Mouse (Mus musculus): Measurements from ENCODE around the gene Igf1r.
A peak's percentile ranks its signal among the peaks of the same experiment; 100 is the strongest.

The Igf1r gene

DNA sequence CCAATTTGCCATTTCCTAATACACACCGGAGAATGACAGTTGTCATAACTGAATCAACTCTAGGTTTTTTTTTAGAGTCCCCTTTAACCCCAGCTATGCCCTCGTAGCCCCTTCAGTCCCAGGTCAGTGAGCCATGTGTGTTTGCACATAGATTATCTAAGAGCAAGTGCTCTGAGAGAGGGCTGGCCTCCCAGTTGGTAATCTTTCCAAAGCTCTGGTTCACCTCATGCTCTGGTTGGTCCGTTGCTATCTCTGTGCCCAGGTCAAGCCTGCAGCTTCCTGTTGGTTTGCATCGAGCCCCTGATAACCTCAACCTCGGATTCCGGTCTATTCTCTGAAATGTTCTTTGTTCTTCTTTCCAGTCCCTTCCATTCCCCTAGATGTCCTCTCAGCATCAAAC lies 236.6 kb downstream of the Igf1r start:
- no peak for DNase-seq

DNA sequence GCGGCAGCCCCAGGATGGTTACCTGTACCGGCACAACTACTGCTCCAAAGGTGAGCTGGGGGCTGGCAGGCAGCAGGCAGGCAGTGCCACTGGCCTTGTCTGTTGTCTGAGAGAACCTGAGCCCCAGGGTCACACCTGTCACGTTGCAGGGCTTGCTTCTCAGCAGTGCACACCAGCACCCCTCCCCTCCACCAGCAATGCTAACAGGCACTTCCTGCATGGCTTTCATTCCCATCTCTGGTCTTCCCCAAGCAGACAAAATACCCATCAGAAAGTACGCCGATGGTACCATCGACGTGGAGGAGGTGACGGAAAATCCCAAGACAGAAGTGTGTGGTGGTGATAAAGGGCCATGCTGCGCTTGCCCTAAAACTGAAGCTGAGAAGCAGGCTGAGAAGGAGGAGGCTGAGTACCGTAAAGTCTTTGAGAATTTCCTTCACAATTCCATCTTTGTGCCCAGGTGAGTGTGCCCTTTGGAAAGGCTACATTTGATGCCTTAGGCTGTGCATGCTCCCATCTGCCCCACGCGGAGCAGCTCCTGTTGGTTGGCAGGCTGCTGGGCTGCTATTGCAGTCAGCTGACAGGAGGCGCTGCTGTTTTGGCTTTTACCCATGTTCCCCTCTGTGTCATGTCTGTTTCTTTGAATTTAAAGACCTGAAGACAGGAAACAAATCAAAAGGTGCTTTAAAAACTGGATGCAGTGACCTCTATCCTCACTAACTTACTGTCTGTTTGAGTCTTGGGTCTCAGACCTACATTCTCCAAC lies 237.2 kb downstream of the Igf1r start:
- no peak for DNase-seq

DNA sequence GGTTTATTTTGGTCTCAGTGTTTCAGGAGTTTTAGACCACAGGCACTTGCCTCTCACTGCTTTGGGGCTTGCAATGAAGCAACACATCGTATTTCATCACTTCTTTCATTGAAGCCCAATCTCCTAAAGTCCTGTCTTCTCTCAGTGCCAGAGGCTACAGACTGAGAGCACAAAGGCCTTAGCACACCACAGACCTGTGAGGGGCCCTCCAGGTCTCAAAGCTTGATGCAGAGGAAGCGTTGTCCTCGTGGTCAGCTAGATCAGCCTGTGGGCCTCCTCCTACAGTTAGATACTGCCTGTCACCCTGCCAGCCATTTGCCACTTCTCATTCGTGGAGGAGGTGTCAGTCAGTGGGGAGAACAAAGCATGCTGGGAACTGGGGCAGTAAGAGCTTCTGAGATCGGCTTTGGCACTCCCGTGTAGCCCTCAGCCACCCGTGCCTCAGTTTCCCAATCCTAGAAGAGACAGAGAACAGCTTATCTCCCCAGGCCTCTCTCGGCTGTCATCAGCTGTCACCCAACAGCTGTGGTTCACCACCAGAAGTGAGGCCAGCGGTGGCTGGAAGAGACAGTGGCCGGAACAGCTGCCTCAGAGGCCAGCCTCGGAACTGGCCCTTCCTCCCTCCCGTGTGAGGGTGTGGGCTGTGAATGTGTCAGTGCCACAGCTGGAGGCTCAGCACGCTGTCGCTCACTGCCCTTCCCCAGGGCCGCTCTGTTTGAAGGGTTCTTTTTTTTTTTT lies 241.5 kb downstream of the Igf1r start:
- DNase-seq: peak; percentile 33

DNA sequence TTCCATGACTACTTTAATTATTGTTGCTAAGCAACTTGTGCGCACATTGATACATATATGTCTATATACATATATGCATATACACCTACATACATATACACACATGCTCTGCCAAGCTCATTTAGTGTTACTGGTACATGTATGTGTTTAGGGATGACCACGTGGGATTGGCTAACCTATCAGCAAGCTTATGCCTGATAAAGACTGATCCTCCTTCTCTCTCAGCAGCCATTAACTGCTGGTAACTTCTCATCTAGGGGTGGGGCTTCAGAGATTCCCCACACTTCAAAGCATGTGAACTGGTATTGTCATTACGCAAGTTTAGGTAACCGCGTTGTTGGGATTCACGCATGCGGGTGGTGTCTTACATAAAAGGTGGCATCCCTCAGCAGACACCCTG lies 247.0 kb downstream of the Igf1r start:
- no peak for DNase-seq

DNA sequence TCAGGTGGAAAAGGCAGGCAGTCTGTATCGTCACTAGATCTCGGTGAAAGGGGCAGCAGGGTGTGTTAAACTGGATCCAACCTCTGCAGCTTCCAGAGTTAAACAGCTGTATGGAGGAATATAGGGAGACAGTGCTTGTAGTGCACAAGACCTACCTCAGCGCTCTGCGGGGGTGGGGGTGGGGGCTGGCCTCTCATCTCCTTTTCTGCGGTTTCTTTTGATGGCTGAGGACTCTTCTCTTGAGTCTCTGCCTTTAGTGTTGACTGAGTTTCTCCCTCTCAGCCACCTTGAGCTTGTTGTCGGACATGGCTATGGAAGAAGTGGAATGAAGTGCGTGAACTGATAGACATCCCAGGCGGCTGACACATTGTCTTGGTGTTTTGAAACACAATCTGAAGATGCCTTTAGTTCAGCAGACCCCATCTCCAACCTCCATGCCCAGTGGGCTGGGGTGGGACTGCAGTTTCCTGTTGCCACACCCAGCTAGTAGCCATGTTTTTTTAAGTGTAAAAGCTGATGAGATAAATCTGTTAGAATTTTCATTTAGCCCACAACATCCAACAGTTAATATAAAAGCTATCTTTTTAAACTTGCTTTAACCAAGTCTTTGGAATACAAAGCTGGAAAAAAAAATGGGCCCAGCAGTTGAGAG lies 253.3 kb downstream of the Igf1r start:
- no peak for DNase-seq

DNA sequence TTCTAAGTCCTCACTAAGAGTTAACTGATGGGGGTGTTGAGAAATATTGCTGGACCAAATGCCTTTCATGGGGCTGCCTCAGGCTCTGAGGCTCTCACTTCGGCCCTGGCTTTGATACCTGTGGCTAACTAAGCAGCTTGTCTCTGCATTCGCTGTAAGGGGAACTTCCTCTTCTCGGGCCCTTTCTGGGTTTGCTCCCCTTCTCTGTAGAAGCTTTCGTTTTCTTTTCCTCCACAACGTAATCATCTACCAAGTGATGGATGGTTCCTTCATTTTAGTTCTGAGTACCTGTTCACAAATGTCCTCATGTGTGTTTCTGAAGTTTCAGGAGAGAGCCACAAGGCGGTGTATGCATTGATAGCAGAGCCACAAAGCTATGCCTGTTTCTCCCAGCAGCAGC lies 256.4 kb downstream of the Igf1r start:
- DNase-seq: no peak

DNA sequence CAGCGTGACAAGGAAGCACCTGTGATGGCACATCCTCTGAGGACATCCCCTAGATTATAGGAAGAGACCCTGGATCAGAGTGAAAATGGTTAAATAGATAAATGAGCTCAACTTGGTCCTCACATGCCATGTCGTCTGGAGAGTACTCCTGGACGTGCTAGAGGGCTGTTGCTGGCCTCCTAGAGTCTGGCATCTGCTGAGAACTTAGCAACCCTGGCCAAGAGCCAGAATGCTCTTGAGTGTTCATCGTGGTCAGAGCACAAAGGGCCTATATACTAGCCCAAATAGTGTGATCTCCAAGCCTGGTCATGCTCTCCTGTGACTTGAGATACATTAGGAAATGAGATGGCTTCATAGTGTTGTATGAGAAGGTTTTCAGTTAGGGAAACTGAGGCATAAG lies 257.8 kb downstream of the Igf1r start:
- no peak for DNase-seq

DNA sequence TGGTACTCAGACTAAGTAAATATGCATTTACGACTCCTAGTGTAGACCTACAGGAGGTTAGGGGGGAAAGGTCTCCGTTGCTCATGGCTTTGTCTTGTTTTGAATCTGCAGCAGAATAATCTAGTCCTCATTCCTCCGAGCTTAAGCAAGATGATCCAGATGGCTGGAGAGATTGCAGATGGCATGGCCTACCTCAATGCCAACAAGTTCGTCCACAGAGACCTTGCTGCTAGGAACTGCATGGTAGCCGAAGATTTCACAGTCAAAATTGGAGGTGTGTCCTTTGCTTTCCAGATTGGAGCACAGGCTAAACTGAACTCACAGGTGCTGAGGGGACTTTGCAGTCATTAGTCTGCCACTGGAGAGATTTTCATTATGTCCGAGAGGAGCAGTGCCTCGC lies 259.3 kb downstream of the Igf1r start:
- no peak for DNase-seq

DNA sequence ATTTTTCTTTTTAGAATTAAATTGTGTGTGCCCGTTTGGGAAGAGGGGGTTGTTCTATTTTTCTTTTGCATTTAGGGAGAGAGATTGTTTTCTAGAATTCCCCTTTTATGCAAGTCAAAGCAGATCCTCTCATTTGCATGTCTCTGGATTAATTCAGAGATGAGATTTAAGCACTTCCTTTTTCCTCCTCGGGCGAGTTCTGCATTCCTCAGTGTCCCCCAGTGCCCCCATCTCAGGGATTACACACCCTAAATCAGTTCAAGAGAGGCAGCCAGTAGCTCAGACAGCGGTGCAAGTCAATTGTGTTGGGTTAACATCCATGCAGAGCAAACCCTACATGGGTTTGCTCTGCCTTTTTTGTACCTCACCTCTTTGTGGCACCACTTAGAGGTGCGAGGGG lies 261.2 kb downstream of the Igf1r start:
- DNase-seq: no peak

DNA sequence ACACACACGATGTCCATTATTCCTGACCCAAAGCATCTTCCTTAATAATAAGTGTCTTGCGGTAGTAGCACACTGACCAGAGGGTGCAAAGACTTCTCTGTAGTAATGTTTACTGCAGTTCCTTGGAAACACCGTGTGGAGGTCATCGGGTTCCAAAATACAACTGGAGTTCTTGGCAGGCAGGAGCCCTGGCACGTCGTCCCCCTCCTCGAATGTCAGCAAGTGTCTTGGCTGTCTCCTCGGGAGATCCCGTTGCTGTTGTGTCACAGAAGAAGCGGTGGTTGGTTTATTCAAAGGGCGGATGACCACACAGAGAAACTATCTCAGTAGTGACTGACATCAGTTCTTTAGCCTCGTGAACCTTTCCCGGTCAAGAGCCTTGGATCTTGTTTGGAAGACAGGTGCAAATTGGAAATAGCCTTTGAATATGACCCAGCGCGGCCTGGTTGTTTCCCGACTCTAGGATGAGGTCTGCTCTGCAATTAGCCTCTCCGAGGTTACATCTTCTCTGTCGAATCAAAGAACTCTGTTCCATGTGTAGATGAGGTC lies 263.0 kb downstream of the Igf1r start:
- DNase-seq: no peak

DNA sequence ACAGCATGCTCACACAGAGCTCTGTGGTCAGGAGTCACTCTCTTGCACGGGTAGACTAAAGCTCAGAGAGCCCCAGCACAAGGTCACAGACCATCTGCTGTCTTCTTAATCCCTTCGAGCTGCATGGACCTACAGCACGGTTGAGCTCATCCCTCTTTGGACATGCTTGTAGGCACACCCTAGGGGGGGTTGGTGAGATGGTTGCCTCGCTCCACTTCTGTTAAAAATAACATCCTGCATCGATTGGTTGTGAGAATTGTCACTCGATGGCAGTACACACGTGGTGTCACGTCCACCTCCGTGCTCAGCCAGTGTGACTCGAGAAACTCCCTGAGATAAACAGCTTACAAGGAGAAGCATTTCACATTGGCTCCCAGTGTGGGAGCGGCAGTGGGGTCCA lies 266.3 kb downstream of the Igf1r start:
- no peak for DNase-seq

DNA sequence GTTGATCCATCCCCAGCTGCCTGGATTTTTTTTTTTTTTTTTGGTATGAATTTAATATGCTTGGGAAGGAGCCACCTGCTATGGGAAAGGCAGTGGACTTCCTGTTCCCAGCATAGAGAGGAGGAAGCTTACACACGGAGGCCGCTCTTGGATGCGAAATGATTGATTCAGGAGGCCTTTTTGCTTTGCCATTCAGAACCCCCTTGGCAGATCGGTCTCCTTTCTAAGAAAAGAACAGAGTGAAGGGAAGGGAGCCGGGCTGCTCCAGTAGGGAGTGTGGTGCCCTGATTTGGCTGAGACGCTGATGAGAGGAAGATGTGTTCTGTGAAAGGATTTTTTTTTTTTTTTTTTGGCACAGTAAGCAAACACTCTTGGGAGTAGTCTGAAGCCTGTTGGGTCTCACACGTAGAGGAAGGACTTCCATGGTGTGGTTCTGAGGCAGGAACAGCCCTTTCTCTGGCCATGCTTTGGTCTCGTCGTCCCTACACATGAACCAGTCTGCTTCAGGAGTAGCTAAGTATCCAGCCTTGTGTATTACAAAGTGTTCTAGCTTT lies 269.1 kb downstream of the Igf1r start:
- no peak for DNase-seq

DNA sequence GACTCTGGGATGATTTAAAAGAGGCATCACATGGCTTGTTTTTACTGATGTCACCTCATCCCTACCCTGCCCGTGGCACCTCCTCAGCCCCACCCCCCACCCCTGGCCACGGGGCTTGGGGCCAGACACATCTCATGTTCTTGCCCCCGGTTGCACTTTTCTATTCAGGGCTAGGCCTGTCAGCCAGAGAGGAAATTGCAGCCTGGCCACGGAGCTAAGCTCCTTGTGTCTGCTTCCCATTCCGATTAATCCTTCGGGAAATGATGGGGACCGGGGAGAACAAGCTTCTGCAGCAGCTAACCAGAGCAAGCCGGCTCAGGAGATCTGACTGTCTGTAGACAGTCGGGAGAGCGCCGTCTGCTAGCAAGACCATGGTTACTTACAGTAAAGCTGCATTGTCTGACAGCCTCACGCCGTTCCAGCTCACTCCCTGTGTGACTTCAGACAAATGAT lies 270.8 kb downstream of the Igf1r start:
- peak; percentile 83 for DNase-seq

DNA sequence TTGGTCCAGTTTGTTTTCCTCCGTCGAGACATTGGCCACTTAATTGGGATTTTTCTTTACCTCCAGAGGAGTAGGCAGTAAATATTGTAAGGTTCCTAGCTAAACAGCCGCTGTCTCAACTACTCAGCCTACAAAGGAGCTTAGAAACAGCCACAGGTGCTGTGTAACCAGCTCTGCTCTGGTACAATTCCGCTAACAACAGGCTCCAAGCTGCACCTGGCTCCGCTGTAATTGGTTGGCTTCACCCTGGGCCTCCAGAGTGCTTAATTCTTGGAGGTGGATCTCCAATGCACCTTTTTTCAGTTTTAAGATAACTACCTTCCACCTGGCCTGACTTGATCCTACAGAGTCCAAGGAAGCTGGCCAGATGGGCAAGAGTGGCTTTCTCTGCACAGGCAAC lies 271.4 kb downstream of the Igf1r start:
- DNase-seq: no peak

DNA sequence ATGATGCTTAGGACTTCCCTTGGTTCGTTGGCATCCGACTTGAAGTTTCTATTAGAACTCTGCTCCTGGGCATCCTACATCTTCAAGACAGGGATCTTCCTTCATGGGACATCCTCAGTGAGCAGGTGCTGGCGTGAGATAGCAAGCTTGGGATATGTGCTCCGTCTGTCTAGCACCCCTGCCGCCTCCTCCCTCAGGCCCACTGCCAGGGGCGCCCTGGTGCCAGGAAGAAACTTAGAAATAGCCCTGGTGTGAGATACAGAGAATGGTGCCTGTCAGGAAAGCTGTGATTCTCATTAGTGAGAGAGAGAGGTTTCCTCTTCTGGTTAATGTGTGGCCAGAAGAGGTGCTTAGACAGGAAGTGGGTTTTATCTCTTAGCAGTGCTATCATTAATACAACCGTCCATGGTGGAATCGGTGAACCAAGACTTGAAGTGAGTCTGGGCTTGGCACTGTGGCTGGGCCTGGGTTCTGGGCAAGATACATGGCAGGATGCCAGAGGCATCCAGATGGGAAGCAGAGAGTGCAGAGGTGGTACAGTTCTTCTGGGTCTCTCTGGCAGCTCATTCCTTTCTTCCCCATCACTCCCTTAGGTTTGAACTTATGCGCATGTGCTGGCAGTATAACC lies 272.9 kb downstream of the Igf1r start:
- no peak for DNase-seq

DNA sequence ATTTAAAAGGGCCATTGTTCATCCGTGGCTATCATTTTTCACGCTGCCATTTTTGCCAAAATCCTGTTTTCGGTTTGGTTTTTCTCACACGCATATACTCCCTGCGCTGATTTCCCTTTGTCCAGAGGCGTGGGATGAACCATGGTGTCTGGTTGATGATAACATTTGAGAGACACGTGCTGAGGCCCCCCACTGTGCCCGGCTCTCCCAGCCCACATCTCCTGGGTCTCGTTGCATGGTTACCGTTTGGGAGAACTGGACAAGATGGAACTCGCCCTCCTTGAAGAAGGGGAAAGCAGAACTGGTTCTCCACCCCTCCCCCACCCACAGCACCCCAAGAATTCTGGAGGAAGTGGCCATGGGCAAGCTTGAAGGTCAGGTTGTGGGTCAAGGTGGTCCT lies 274.4 kb downstream of the Igf1r start:
- no peak for DNase-seq

DNA sequence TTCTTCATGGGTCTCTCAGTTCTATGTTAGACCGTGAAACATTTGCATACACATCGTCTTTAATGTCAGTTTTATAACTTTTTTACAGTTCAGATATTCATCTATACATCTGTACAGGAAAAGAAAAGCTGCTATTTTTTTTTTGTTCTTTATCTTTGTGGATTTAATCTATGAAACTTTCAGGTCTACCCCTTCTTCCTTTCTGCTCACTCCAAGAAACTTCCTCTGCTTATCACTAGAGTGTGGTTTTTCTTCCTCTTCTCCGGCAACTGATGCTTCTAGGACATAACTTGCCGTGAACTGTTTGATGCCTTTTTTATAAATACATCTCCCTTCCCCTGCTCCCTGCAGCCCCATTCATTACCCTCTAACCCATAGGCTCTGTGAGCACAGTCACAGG lies 275.0 kb downstream of the Igf1r start:
- no peak for DNase-seq

DNA sequence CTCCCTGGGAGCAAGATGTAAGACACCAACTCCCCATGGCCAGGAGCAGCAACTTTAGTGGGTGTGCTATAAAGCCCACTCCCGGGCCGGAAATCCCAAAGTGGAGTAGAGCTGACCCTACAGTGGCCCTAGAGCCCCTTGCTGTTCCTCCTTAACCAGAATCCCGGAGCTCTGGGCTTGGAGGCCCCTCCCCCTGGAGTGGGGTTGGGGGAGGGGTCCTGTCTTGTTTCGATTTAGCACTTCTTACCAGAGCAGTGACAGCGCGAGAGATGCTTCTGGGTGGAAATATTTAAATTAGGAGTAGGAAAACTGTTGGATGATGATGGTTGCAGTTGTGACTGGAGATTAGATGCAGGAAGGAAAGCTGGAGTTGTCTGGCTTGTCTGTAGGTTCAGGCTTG lies 275.9 kb downstream of the Igf1r start:
- no peak for DNase-seq

DNA sequence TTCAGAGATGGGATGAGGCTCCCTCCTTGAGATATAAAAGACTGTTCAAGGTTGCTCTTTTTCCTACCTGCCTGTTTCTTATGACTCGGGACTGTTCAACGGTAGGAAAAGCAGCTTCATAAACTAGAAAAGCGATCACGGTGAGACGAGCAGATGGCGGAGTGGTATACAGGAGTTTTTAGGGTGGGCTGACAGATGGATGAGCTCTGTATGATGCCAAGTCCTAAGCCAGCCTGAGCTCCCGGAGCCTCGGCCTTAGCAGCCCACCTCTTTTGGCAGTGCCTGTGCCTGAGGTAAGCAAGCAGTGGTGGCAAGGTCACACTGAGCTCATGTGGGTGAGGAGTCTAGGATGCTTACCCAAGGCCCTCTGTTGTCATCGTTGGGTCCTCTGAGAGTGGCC lies 278.2 kb downstream of the Igf1r start:
- no peak for DNase-seq

DNA sequence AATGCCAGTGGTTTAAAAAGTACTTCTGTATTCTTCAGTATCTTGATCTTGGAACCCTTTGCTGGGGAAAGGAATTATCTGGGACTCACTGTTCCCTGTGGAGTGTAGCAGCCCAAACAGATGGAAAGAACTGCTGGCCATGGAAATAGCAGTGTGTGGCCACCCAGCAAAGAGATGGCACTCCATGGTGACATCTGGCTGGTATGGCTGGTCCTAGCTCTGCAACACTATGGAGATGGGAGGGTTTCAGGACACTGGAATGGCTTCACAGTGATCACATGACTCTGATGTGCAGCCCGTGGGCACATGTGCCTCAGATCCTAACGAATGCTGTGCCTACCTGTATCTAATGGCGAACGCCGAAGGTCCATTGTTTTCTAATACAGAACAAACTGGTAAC lies 279.9 kb downstream of the Igf1r start:
- no peak for DNase-seq

DNA sequence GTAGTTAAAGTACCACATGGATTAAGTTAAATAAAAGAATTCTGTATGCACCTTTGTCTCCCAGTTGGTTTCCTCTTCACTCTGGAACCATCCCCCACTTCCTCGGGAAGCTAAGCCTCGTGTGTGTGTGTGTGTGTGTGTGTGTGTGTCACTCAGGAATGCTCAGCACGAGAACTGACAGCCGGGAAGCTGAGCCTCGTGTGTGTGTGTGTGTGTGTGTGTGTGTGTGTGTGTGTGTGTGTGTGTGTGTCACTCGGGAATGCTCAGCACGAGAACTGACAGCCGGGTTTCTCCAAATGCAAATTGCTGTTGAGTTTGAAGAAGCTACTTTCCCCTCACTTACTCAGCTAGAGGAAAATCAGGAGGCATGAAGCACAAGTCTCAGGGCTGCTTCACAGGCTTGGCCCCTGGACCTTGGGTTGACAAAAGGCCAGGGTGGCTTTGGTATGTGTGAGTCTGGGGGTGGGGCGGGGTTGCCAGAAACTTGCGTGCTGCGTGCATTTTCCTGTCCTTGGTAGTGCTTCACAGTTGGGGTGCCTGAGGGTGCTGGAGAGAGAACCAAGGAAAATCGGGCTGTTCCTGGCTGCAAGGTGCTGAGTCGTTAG lies 281.1 kb downstream of the Igf1r start:
- peak; percentile 87 for DNase-seq

DNA sequence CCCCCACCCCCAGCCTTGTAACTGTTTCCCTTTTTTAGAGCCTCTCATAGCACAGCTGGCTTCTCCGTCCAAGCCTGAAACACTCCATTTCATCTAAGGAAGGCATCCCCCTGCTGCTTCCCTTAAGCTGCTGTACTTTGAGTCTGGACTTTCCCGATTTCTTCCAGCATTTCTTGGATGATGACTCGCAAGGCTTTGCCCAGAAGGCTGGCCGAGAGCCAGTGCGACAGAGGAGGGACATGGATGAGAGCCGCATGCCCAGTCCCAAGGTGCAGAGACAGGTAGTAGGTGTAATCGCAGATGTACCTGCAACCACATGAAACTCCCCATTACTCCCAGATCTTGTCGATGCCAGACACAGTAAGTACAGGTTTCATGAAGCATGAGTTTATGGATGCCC lies 284.2 kb downstream of the Igf1r start:
- no peak for DNase-seq
